Mouse (Mus musculus) adrenal gland, adult (tissue): Measurements from ENCODE around the gene Rpl32.
A peak's percentile ranks its signal among the peaks of the same experiment; 100 is the strongest.

ENCODE experiments used
- DNase-seq, 2 experiments: peaks; one replicate each; pipeline ENCODE4 v3.0.0; 2022 to 2023; ENCODE audit warnings: low spot score in 1 of 2; ENCODE audit not compliant: inconsistent age in 2 of 2

Rpl32 gene

DNA sequence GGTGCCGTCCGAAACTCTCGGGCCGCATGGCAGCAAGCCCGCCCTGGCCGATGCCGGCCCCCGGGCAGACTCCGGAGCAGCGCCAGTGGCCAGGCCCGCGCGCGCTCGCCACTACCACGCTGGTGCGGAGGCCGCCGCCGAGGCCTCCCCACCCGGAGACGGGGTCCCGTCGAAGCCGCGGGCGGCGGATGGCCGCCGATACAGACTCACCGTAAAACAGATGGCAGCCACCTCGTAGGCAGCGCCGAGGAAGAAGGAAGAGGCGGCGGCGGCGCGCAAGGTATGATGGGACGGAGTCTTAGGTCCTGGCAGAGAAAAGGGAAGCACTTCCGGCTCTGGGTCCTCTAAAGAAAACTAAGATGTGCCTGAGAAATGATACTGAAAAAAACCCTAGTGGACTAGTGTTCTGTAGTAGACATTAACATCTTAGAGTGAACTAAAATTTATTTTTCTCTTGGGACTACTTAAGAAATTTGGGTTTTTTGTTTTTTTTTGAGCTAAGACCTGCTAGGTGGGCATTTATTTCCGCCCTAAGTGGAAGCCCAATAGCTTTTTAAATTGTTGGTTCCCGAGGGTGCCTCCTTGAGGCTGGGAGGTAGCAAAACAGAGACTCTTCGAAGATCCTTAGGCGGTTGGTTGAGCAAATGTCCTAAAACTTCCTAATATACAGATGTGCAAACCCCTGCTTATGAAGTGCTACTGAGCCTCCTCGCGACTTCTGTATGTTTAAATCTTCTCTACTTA is at the start of gene Rpl32:
TSS of gene Rpl32 (minus strand) at position 260 of the 744 bp plus-strand sequence.
- DNase-seq: peak; percentile 88 to 98

DNA sequence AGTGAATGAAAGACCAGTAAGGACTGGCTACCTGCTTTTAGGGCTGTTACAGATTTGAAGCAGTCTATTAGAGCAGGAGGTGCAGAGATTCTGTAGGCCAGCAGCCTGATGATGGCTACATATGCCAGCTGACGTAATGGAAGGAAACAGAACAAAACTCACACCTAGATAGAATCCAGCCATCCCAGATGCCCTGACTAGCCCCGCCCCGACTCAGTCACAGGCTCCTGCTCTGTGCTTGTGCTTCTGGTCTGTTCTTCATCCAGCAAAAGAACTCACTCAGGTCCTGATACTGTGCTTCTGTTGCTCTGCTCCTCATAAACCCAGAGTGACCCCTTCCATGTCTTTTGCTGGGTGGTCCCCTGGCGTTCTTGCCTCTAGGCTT is 47.8 kb upstream of the Rpl32 start:
- DNase-seq: peak; percentile 55 to 64

DNA sequence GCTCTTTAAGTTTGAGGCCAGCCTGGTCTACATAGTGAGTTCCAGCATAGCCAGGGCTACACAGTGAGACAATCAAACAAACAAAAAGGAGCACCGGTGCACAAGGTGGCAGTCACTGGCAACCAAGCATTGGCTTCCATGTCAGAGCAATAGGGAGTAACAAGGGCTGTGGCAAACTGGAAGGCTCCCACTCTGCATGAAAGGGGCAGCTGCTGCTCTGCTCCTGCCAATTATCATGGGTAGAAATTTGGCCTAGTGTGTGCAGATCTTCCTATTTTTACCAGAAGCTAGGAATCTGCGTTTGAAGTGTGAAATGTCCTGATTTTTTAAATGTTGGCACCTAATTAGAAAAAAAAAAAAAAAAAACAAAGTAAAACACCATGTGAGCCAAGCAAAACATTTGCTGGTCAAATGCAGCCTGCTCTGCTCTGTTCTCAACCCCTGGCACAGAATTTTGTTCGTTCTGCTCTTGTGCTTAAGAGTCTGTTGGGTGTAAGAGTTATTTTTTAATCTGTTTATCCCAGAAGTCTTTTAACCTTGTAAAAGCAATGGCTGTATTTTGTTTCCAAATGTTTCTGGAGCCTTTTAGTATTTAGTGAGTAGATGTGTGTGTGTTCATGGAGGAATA is 47.3 kb upstream of the Rpl32 start:
- DNase-seq: no peak

DNA sequence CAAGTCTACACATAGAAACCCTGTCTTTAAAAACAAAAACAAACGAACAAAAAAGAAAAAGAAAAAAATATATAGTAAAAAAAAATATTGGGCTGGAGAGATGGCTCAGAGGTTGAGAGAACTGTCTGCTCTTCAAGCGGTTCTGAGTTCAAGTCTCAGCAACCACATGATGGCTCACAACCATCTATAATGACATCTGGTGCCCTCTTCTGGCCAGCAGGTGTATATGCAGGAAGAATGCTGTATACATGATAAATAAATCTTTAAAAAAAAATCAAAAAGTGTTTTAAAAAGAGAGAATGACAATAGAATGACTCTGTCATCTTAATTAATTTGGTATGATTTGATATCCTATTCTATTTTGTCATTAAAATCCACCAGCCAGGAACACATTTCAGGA is 45.9 kb upstream of the Rpl32 start:
- DNase-seq: peak in 1 of 2 experiments; percentile 57

DNA sequence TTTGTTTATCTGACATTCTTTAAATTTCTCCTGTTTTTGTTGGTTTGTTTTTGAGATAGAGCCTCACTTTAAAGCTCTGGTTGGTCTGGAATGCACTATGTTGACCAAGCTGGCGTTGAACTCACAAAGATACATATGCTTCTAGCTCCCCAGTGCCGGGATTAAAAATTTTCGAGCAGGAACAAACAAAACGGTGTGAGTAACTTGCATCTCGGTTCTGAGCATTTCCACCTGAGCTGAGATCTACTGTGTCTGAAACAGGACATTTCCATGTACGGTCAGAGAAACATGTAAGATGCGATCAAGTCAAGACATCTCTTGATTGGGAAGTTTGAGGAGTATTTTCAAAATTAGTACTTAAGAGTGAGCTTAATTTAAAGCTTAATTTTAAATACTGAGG is 45.4 kb upstream of the Rpl32 start:
- no peak for DNase-seq

DNA sequence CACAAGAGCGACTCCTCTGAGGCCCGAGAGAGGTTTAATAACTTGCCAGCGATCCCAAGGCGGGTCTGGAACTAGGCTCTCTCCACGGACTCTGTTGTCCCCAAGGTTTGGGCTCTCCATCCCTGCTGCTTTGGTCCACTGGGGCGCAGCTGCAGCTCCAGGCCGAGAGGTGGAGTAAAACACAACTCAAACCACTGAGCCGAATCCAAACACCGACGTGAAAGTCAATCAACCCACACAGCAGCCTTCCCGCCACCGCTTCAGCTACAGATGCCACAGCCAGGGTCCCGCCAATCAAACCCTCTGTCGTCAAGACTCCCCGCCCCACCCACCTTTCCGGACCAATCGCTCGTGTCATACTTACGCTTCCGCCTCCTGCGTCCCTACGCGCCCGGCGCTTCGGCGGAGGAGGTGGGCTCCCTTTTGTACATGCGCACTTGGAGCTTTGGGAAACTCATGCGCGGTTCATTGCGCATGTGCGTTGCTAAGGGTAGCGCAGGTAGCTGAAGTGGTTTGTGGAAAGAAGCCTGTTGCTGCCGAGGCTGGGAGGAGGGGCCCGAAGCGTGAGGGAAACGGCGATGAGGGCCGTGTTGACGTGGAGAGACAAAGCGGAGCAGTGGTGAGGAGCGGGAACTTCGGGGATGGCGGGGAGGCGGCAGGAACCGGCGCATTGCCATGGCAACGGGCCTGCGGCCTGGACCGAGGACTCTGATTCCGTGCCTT is 44.7 kb upstream of the Rpl32 start, which contains the start of the genes Mbd4 and Ift122:
TSS of gene Mbd4 (minus strand) at position 281 of the 723 bp plus-strand sequence.
TSS of gene Ift122 (plus strand) at position 380 of the 723 bp plus-strand sequence.
- DNase-seq: peak; percentile 99

DNA sequence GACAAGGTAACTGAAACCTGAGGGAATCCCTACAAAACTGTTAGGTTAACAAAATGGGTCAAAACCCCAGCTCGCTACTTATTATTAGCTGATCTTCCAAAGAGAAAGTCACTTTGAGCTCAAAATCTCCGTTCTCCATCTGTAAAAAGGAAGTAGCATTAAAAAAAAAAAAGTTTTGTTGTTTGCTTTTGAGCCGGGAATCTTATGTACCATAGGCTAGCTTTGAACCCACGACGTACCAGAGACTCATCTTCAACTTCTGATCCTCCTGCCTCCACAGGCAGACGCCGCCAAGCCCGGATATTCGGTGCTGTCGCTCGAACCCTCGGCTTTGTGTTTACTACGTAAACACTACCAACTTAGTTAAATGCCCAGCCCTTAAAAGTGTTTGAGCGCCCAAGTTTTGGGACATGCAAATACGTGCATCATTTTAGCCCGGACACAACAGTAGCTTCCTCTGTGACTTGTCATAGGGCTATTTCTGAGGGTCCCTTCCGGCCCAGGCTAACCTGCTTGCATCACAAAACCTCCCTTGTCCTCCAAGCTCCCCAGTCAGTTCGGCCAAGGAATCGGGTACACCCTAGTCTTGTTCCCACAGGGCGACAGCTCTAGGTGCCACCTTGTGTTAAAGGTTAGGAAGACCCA is 44.0 kb upstream of the Rpl32 start:
- no peak for DNase-seq

DNA sequence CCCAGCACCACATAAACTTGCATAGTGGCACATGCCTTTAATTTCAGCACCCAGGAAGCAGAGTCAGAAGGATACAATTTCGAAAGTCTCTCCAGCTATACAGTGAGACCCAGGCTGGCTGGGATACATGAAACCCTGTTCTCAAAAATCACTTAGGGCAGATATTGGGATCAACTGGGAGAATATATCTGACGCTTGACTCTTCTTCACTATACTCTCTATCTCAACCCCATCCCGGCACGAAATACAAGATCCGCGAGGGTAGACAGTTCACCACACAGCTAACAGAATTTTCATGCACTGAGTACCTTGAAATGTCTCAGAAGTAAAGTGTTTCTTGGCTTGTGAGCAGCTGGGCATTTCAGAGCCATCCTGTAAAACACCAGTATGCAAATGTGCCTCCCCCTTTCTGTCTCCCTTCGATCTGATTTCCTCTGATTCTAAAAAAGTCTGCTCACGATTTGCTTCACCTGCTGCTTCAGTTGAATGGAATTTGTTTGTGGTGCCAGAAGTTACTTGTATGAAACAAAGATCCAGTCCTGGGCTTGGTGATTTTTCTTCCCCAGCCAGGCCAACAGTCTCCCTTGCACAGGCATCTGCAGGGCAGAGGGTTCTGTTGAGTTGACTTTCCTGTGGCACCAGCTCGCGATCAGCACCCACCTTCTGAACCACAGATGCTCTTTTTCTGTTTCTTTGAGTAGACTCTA is 40.2 kb upstream of the Rpl32 start:
- DNase-seq: no peak

DNA sequence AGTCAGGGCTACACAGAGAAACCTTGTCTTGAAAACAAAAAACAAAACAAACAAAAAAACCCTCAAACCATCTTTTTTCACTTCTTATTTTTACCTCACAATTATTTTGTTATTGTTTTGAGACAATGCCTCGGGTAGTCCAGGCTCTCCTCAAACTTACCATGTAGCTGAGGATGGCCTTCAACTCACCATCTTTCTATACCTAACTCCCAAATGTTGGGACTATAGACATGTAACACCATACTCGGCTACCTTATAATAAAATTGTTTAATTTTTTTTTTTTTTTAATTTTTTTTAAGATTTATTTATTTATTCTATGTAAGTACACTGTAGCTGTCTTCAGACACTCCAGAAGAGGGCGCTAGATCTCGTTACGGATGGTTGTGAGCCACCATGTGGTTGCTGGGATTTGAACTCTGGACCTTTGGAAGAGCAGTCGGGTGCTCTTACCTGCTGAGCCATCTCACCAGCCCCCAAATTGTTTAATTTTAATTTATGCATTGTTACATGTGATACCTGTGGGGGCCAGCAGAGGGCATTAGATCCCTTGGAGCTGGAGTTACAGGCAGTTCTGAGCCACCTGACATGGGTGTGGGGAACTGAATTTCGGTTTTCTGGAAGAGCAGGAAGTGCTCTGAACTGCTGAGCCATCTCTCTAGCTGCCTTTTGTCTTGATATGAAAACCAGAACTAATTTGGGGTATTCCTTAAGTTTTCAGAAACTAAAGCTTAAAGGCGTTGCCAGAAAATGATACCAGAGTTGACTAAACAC is 38.3 kb upstream of the Rpl32 start:
- peak; percentile 49 to 82 for DNase-seq

DNA sequence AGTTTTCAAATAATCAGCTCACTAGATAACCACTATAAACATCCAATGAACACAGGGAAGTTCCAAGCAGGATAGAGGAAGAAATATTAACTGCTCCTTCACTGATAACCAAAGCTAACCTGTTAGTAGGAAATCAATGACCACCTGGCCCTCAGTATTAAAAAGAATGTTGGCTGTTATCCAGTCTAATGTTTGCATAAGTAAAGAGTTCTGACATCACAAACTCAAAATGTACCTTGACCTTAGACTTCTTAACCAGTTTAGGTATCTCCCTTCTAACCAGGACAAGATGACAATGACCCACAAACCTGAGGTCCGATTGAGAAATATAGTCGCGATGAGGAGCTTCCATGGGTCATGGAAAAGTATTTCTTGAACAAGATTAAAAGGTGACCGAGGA is 36.5 kb upstream of the Rpl32 start:
- no peak for DNase-seq

DNA sequence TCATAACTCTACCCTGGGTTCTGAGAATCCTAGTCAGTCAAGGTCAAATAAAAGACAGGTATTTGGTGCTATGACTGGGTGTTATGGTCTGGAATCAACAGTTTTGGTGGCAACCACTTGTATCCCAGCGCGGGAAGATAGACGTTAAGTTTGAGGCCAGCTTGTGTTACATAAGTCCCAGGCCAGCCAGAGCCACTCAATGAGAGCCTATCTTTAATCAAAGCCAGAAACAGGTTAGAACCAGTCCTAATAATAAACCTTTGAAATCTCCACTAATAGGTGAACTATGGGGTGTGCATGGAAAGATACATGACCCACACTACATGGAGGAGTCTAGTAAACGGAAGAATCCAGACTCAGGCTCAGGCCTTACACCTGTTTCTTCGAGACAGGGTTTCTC is 30.2 kb upstream of the Rpl32 start:
- DNase-seq: no peak

DNA sequence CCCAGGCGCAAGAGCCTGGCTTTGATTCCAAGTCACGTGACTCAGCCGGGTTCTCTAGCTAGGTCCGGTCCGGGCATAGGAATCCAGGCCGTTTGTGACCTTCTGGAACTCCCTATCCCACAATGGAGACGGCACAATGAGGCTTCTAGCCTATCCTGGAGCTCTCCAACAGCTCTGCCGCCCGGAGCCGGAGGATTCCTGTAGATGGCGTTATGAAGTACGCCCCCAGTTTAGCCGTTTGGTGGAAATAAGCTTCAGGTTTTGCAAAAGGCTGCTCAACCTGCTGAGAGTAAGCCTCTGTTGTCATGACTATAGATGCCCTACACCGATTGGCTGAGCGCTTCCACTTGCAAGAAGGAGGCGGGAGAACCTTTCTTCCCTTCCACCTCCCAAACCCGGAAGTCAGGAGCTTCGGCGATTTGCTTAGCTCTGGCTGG is 29.6 kb upstream of the Rpl32 start, which contains the start of gene Efcab12:
TSS of gene Efcab12 (minus strand) at position 252 of the 437 bp plus-strand sequence.
- peak; percentile 77 to 91 for DNase-seq

DNA sequence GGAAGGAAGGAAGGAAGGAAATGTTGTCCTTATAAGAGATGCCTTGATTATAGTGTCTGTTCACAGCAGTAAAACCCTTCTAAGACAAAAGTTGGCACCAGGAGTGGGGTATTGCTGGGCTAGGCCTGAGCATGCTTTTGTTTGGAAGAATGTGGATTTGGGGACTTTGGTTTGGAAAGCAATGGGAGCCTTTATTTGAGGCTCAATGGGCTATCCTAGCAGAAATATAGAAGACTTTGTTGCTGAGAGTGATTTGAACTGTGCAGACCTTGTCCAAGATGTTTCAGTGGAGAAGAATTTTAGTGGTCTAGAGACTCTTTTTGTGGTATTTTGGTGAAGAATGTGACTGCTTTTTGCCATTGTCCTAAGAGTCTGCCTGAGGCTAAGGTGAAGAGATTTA is 25.3 kb upstream of the Rpl32 start:
- no peak for DNase-seq

DNA sequence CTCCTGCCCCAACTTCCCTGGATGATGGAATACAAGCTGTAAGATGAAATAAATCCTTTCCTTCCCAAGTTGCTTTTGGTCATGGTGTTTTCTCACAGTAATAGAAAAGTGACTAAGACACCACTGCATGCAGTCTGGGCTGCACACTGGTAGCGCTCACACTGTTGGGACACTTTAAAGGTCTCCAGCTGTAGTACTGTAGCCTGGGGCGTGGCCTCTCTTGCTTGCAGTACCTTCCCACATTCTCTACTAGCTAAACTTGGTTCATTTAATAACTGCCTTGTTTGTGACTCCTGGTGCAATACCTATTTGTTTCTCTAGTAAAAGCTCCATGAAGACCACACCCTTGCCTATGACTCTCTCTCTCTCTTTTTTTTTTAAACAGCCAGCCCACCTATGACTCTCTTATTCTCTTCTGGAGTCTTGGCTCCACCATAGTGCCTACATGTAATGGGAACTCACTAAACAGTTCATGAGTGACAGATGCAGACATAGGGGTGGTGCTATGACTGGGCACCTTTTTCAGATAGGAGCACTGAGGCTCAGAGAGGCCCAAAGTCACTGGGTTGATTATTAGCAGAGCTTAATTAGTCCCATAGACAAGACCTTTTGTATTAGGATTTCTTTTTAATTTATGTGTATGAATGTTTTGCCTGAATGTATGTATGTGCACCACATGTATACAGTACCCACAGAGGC is 23.8 kb upstream of the Rpl32 start:
- no peak for DNase-seq

DNA sequence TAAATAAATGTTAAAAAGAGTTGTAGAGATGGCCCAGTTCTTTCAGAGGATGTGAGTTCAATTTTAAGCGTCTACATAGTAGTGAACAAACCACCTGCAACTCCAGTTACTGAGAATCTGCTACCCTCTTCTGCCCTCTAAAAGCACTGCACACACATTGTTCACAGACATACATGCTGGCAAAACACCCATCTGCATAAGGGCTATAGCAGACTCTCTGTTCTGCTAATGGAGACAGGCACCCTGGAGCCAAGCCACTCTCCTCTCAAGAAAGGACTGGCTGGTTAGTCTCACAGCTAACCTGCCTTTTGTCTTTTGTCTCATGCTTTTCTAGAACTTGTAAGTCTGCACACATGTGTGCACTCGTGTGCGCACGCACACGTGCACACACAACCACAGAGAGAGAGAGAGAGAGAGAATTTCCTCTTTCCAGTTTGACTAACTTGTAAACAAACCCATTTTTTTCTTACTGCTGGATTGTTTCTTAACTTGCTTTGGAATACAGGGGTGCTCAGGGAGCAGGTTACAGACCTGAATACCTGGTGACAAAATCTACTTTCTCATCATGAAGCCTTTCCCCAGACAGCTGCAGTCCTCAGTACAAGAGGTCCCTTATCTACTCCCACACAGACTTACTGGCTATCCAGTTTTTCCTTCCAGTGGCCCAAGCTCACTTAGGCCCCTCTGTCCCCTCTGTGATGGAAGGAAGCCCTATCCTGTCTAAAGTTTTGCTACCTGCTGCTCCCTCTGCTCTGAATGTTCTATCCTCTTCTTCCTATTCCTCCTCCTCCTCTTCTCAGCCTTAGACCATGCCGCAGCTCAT is 22.4 kb upstream of the Rpl32 start:
- no peak for DNase-seq

DNA sequence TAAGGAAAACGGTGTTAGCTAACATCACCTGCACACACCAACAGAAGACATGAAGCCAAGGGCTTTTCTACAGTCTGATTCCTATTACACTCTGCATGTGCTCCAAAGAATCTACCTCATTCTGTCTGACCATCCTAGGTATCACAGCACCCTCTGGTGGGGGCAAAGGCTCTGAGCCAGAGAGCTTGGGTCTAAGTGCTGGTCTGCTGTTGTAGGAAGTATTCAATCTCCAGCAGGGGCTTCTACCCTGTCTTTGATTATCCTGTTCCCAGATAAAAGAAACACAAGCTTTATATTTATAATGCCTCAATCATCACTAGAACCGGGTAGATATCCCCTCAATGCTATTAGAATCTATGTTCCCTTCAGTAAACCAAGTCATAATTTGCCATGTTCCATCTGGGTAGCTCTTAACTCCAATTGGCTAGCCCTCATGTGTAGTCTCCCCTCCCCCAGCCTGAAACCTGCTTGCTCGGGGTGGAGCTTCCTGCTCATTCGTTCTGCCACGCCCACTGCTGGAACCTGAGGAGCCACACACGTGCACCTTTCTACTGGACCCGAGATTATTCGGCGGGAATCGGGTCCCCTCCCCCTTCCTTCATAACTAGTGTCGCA is 15.4 kb upstream of the Rpl32 start:
- DNase-seq: peak; percentile 54 to 84

DNA sequence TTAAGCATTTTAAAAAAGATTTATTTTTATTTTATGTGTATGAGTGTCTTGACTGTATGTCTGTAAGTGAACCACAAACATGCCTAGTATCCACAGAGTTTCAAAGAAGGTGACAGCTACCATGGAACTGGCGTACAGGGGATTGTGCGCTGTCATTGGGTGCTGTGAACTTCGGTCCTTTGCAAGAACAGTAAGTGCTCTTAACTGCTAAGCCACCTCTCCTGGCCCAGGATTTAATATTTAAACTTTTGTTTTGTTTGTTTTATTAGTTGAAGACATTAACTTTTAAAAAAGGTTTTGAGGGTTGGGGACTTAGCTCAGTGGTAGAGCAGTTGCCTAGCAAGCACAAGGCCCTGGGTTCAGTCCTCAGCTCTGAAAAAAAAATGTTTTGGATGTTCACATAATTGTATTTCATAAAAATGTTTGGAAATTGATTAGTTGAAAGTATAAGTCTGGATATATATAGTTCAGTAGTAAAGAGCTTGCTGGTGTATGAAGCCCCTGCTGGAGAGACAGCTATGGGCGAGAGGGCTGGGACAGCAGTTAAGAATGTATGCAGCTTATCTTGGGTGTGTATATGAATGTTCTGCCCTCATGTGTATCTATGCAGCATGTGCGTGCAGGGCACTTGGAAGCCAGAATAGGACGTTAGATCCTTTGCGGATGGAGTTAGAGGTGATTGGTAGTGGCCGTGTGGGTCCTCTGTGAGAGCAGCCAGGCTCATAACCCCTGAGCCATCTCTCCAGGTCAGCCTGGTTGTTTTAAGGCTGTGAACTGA is 12.9 kb upstream of the Rpl32 start:
- DNase-seq: no peak
